Mouse (Mus musculus): ENCODE measurements around the gene Myo18b. TPM values are rescaled to one million over a fixed set of nuclear protein-coding genes. Genes with fewer than 3 reads are reported as not detected.

Myo18b gene
- polyA plus RNA-seq, 1 experiment, result not detected

GRCm38 (mm10) chr5:112893462-112894060, 2.6 kb downstream of the Myo18b start:
- Histone ChIP-seq H3K36me3 (ENCODE audit: control insufficient read depth, insufficient read depth) (no peaks in the 10 kb centered on the region), H3K79me2 (ENCODE audit: control insufficient read depth, insufficient read depth) (no peaks in the 10 kb centered on the region), H3ac (ENCODE audit: control insufficient read depth, insufficient read length, low read depth) (no peak overlapping the region), H3K27me3 (ENCODE audit: control insufficient read depth, insufficient read depth, insufficient read length) (no peaks in the 10 kb centered on the region), H3K79me3 (ENCODE audit: low read depth) (no peaks in the 10 kb centered on the region), H3K4me3 (ENCODE audit: insufficient read depth, poor library complexity, severe bottlenecking) (no peak overlapping the region)
- no peak for TF ChIP-seq CTCF (IDR thresholded peaks at IDR 0.05; ENCODE audit: control insufficient read depth, insufficient read depth, insufficient read length)
- TF ChIP-seq MAX (IDR thresholded peaks at IDR 0.05), result no peak
- TF ChIP-seq MYOD1 (IDR thresholded peaks at IDR 0.05; ENCODE audit: control insufficient read depth, insufficient read length, low read depth), result no peak
- TF ChIP-seq CEBPB (IDR thresholded peaks at IDR 0.05; ENCODE audit: low read depth), result no peak
- no peak for TF ChIP-seq MYOG (IDR thresholded peaks at IDR 0.05; ENCODE audit: control insufficient read depth, extremely low read depth, insufficient read length)
- no peak for TF ChIP-seq FOSL1 (IDR thresholded peaks at IDR 0.05; ENCODE audit: insufficient read depth, low read length, poor library complexity, severe bottlenecking)

GRCm38 (mm10) chr5:112892411-112892810, 3.8 kb downstream of the Myo18b start:
- Histone ChIP-seq H3K36me3 (ENCODE audit: control insufficient read depth, insufficient read depth) (no peaks in the 10 kb centered on the region), H3K27me3 (ENCODE audit: control insufficient read depth, insufficient read depth, insufficient read length) (no peaks in the 10 kb centered on the region), H3ac (ENCODE audit: control insufficient read depth, insufficient read length, low read depth) (no peak overlapping the region), H3K79me3 (ENCODE audit: low read depth) (no peaks in the 10 kb centered on the region), H3K4me3 (ENCODE audit: insufficient read depth, poor library complexity, severe bottlenecking) (no peak overlapping the region), H3K79me2 (ENCODE audit: control insufficient read depth, insufficient read depth) (no peaks in the 10 kb centered on the region)
- TF ChIP-seq MAX (IDR thresholded peaks at IDR 0.05) (no peak), FOSL1 (IDR thresholded peaks at IDR 0.05; ENCODE audit: insufficient read depth, low read length, poor library complexity, severe bottlenecking) (no peak), CEBPB (IDR thresholded peaks at IDR 0.05; ENCODE audit: low read depth) (no peak), MYOG (IDR thresholded peaks at IDR 0.05; ENCODE audit: control insufficient read depth, extremely low read depth, insufficient read length) (no peak)

GRCm38 (mm10) chr5:112888651-112889050, 7.5 kb downstream of the Myo18b start:
- Histone ChIP-seq H3K79me3 (ENCODE audit: low read depth) (no peaks in the 10 kb centered on the region), H3K36me3 (ENCODE audit: control insufficient read depth, insufficient read depth) (no peaks in the 10 kb centered on the region), H3K27me3 (ENCODE audit: control insufficient read depth, insufficient read depth, insufficient read length) (no peaks in the 10 kb centered on the region), H3K79me2 (ENCODE audit: control insufficient read depth, insufficient read depth) (no peaks in the 10 kb centered on the region), H3K4me3 (ENCODE audit: insufficient read depth, poor library complexity, severe bottlenecking) (no peak overlapping the region), H3ac (ENCODE audit: control insufficient read depth, insufficient read length, low read depth) (no peak overlapping the region)
- TF ChIP-seq MAX (IDR thresholded peaks at IDR 0.05) (no peak), CTCF (IDR thresholded peaks at IDR 0.05; ENCODE audit: control insufficient read depth, insufficient read depth, insufficient read length) (no peak), MYOG (IDR thresholded peaks at IDR 0.05; ENCODE audit: control insufficient read depth, extremely low read depth, insufficient read length) (no peak), USF1 (IDR thresholded peaks at IDR 0.05; ENCODE audit: low read depth) (no peak), FOSL1 (IDR thresholded peaks at IDR 0.05; ENCODE audit: insufficient read depth, low read length, poor library complexity, severe bottlenecking) (no peak), CEBPB (IDR thresholded peaks at IDR 0.05; ENCODE audit: low read depth) (no peak), MYOD1 (IDR thresholded peaks at IDR 0.05; ENCODE audit: control insufficient read depth, insufficient read length, low read depth) (no peak)

- Histone ChIP-seq H3K27me3 (ENCODE audit: control insufficient read depth, insufficient read depth, insufficient read length) (no peaks in the 10 kb centered on the region), H3K4me3 (ENCODE audit: insufficient read depth, poor library complexity, severe bottlenecking) (no peak overlapping the region), H3K79me2 (ENCODE audit: control insufficient read depth, insufficient read depth) (no peaks in the 10 kb centered on the region)
Observed at GRCm38 (mm10) chr5:112886687-112887491, 9.3 kb downstream of the Myo18b start.

GRCm38 (mm10) chr5:112877391-112878115, 18.6 kb downstream of the Myo18b start:
- Histone ChIP-seq H3K36me3 (ENCODE audit: control insufficient read depth, insufficient read depth) (no peaks in the 10 kb centered on the region), H3K79me3 (ENCODE audit: low read depth) (no peaks in the 10 kb centered on the region), H3K79me2 (ENCODE audit: control insufficient read depth, insufficient read depth) (no peaks in the 10 kb centered on the region), H3ac (ENCODE audit: control insufficient read depth, insufficient read length, low read depth) (no peak overlapping the region), H3K27me3 (ENCODE audit: control insufficient read depth, insufficient read depth, insufficient read length) (no peaks in the 10 kb centered on the region), H3K4me3 (ENCODE audit: insufficient read depth, poor library complexity, severe bottlenecking) (no peak overlapping the region)
- no peak for TF ChIP-seq CTCF (IDR thresholded peaks at IDR 0.05; ENCODE audit: control insufficient read depth, insufficient read depth, insufficient read length)
- no peak for TF ChIP-seq CEBPB (IDR thresholded peaks at IDR 0.05; ENCODE audit: low read depth)
- no peak for TF ChIP-seq MYOG (IDR thresholded peaks at IDR 0.05; ENCODE audit: control insufficient read depth, extremely low read depth, insufficient read length)

More at GRCm38 (mm10) chr5:112886687-112887491, 9.3 kb downstream of the Myo18b start:
- H3K79me3 ChIP-seq (ENCODE audit: low read depth), result no peaks in the 10 kb centered on the region
- H3ac ChIP-seq (ENCODE audit: control insufficient read depth, insufficient read length, low read depth), result no peak overlapping the region
- no peaks in the 10 kb centered on the region for H3K36me3 ChIP-seq (ENCODE audit: control insufficient read depth, insufficient read depth)
- TF ChIP-seq MYOG (IDR thresholded peaks at IDR 0.05; ENCODE audit: control insufficient read depth, extremely low read depth, insufficient read length) (no peak), CEBPB (IDR thresholded peaks at IDR 0.05; ENCODE audit: low read depth) (no peak), CTCF (IDR thresholded peaks at IDR 0.05; ENCODE audit: control insufficient read depth, insufficient read depth, insufficient read length) (no peak), USF1 (IDR thresholded peaks at IDR 0.05; ENCODE audit: low read depth) (no peak), FOSL1 (IDR thresholded peaks at IDR 0.05; ENCODE audit: insufficient read depth, low read length, poor library complexity, severe bottlenecking) (no peak), MYOD1 (IDR thresholded peaks at IDR 0.05; ENCODE audit: control insufficient read depth, insufficient read length, low read depth) (no peak), MAX (IDR thresholded peaks at IDR 0.05) (no peak)
